Mouse (Mus musculus) stomach, postnatal 0 days (tissue): ENCODE data around the gene D130040H23Rik. TPM values are rescaled to one million over a fixed set of nuclear protein-coding genes. Genes with fewer than 3 reads are reported as not detected.

Source experiments
- ATAC-seq: fragments of 200-750 bp; cut with Nextera tagmentation; 2 replicates; pipeline ENCODE4 v1.8.0; 2017; ENCODE audit not compliant: low FRiP score, low TSS enrichment
- DNase-seq: peaks from one replicate; pipeline ENCODE4 v3.0.0-alpha.2; 2016; ENCODE audit warnings: low spot score
- H3K27ac ChIP-seq: fragments of 300-500 bp; sonication (generic); replicated peaks from 2 replicates; pipeline ENCODE4 v1.5.1; 2014; ENCODE audit warnings: mild to moderate bottlenecking, control low read depth
- H3K27me3 ChIP-seq: fragments of 300-500 bp; sonication (generic); 2 replicates; pipeline ENCODE4 v1.6.1; 2014; ENCODE audit warnings: low read length; ENCODE audit not compliant: control insufficient read depth, insufficient read depth
- H3K36me3 ChIP-seq: fragments of 300-500 bp; sonication (generic); 2 replicates; pipeline ENCODE4 v1.6.1; 2014; ENCODE audit warnings: low read length, mixed read lengths; ENCODE audit not compliant: control insufficient read depth, insufficient read depth
- H3K4me1 ChIP-seq: fragments of 300-500 bp; sonication (generic); replicated peaks from 2 replicates; pipeline ENCODE4 v1.6.1; 2014; ENCODE audit warnings: antibody characterized with exemption; ENCODE audit not compliant: control insufficient read depth, insufficient read depth
- H3K4me2 ChIP-seq: fragments of 300-500 bp; sonication (generic); replicated peaks from 2 replicates; pipeline ENCODE4 v1.6.1; 2014; ENCODE audit warnings: low read depth, mild to moderate bottlenecking, control low read depth, moderate library complexity
- H3K4me3 ChIP-seq: fragments of 300-500 bp; sonication (generic); 2 replicates; pipeline ENCODE4 v1.5.1; 2014; ENCODE audit warnings: low read depth, low read length, control low read depth
- H3K9ac ChIP-seq: fragments of 300-500 bp; sonication (generic); 2 replicates; pipeline ENCODE4 v1.6.1; 2014; ENCODE audit warnings: mild to moderate bottlenecking, low read length, control low read depth, mixed read lengths
- H3K9me3 ChIP-seq: fragments of 300-500 bp; sonication (generic); 2 replicates; pipeline ENCODE4 v1.6.1; 2016; ENCODE audit warnings: low read length; ENCODE audit not compliant: control insufficient read depth
- CTCF ChIP-seq: IDR thresholded peaks from 2 replicates; pipeline ENCODE4 v1.5.1; 2016; ENCODE audit warnings: antibody characterized with exemption, low read depth, mild to moderate bottlenecking, moderate library complexity
- EP300 ChIP-seq: optimal IDR thresholded peaks from 2 replicates; pipeline ENCODE3; 2016; ENCODE audit warnings: antibody characterized with exemption
- WGBS: fragments of 180-500 bp; shearing (Covaris S2); extraction: QIAGEN DNeasy Blood & Tissue Kit; methylation state at CpG from one replicate; pipeline ENCODE4 v1.1.7; 2014; 5-methylcytosine and 5-hydroxymethylcytosine counted together
- polyA plus RNA-seq: library from polyadenylated mRNA; unstranded; fragments of >200 nt; fragmentation: Nextera tagmentation; extraction: Ambion mirVana; gene quantifications from 2 replicates; pipeline ENCODE4 v1.2.1, GENCODE M21; 2015

The D130040H23Rik gene
- 2.1 and 2.7 TPM in 2 replicates for polyA plus RNA-seq

GRCm38 (mm10) chr8:69270386-69271202, at the start of gene D130040H23Rik:
TSS of gene D130040H23Rik (plus strand) at chr8:69271080.
- peak within 1 kb of the TSS; percentile 73 for H3K9ac ChIP-seq

GRCm38 (mm10) chr8:69242541-69242940, 28.3 kb upstream of the D130040H23Rik start:
- Histone ChIP-seq H3K27me3 (no peaks in the 10 kb centered on the region), H3K9me3 (no peaks in the 10 kb centered on the region), H3K4me2 (no peak overlapping the region), H3K36me3 (no peaks in the 10 kb centered on the region), H3K9ac (no peak overlapping the region), H3K27ac (no peak overlapping the region), H3K4me3 (no peak overlapping the region), H3K4me1 (no peaks in the 10 kb centered on the region)
- no peak for ATAC-seq
- WGBS = 22% methylated on average over 2 of the region's 2 CpGs
- no peak for DNase-seq
- TF ChIP-seq EP300 (no peak), CTCF (no peak)

More at GRCm38 (mm10) chr8:69270386-69271202, at the start of gene D130040H23Rik:
- TF ChIP-seq CTCF (no peak), EP300 (no peak)
- Histone ChIP-seq H3K27me3 (no peaks in the 10 kb centered on the region), H3K27ac (peak within 1 kb of the TSS; percentile 74), H3K4me3 (peak within 1 kb of the TSS; percentile 64), H3K9me3 (no peaks in the 10 kb centered on the region), H3K4me1 (no peaks in the 10 kb centered on the region), H3K36me3 (no peaks in the 10 kb centered on the region), H3K4me2 (peak within 1 kb of the TSS; percentile 74)
- DNase-seq (peak; percentile 80), ATAC-seq (peak; percentile 100)
- whole genome bisulfite sequencing = 7% methylated on average over 12 of the region's 12 CpGs

DNA sequence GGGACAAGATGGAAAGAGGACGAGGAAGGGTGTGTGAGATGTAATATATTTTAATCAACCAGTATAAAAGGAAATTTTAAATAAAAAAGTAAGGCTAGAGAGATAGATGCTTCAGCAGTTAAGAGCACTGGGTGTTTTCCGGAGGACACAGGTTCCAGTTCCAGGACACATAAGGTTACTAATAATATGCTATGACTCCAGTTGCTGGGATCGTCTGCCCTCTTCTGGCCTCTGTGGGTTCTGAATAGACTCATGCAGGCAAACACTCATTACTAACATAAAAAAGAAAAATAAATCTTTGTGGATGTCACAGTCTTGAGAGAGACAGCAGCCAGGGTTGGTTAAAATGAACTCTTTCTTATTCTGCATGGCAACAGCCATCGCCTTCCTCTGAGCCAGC, 2.4 kb upstream of the D130040H23Rik start:
- DNase-seq (no peak), ATAC-seq (no peak)
- H3K27me3 ChIP-seq = no peaks in the 10 kb centered on the region
- TF ChIP-seq CTCF = peak; percentile 48
- TF ChIP-seq EP300 = no peak
- no peaks in the 10 kb centered on the region for H3K36me3 ChIP-seq
- H3K27ac ChIP-seq = no peak overlapping the region
- H3K4me3 ChIP-seq = no peak overlapping the region
- H3K9ac ChIP-seq = no peak overlapping the region
- no peaks in the 10 kb centered on the region for H3K4me1 ChIP-seq
- no peaks in the 10 kb centered on the region for H3K9me3 ChIP-seq
- 67% methylated on average over 4 of the region's 4 CpGs for WGBS
- no peak overlapping the region for H3K4me2 ChIP-seq

- no peaks in the 10 kb centered on the region for H3K36me3 ChIP-seq
- no peaks in the 10 kb centered on the region for H3K9me3 ChIP-seq
- H3K9ac ChIP-seq = peak overlapping the region; percentile 73
- ATAC-seq = peak; percentile 50; the same call in 1 of the 2 replicates
- no peak for DNase-seq
- TF ChIP-seq EP300 (no peak), CTCF (no peak)
- WGBS = 12% methylated on average over 6 of the region's 6 CpGs
- no peaks in the 10 kb centered on the region for H3K4me1 ChIP-seq
- peak overlapping the region; percentile 74 for H3K27ac ChIP-seq
- H3K4me2 ChIP-seq = peak overlapping the region; percentile 74
- no peaks in the 10 kb centered on the region for H3K27me3 ChIP-seq
- peak overlapping the region; percentile 64 for H3K4me3 ChIP-seq
Measured at GRCm38 (mm10) chr8:69271203-69271554, 299 bp downstream of the D130040H23Rik start.

- Histone ChIP-seq H3K4me1 (no peaks in the 10 kb centered on the region), H3K4me2 (no peak overlapping the region), H3K4me3 (no peak overlapping the region), H3K27ac (no peak overlapping the region), H3K9ac (no peak overlapping the region), H3K9me3 (no peaks in the 10 kb centered on the region), H3K27me3 (no peaks in the 10 kb centered on the region), H3K36me3 (no peaks in the 10 kb centered on the region)
- WGBS = 74% methylated on average over 6 of the region's 6 CpGs
- DNase-seq = no peak
- no peak for ATAC-seq
- TF ChIP-seq CTCF (no peak), EP300 (no peak)
Measured at GRCm38 (mm10) chr8:69272435-69272834, 1.6 kb downstream of the D130040H23Rik start.

DNA sequence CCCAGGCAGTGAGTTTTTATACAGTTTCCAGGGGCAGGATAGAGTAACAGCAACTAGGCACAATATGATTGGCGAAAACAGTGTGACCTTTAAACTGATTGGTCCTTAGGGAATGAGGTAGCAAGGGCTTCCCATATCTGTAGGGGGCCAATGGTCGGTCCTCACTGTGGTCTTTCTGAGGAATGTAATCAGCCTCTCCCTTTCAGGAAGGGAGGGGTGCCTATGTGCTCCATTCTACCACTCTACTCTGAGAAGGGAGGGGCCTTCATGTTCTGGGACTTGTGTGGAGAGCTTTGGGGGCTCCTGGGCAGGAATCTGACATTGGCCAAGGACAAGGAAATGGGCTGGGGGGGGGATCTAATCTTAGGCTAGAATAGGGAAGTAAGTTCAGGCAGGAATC, 53.9 kb downstream of the D130040H23Rik start:
- no peak overlapping the region for H3K4me3 ChIP-seq
- no peak overlapping the region for H3K27ac ChIP-seq
- H3K4me1 ChIP-seq = no peaks in the 10 kb centered on the region
- H3K9me3 ChIP-seq = no peaks in the 10 kb centered on the region
- no peak overlapping the region for H3K4me2 ChIP-seq
- DNase-seq (no peak), ATAC-seq (no peak)
- whole genome bisulfite sequencing = 85% methylated on average over 2 of the region's 2 CpGs
- no peaks in the 10 kb centered on the region for H3K36me3 ChIP-seq
- TF ChIP-seq CTCF (no peak), EP300 (no peak)
- H3K27me3 ChIP-seq = no peaks in the 10 kb centered on the region
- no peak overlapping the region for H3K9ac ChIP-seq
